Mouse (Mus musculus): ENCODE results near the gene Spryd4.
"Not testable (repeated sequence)": the region's sequence is repeated elsewhere in the genome, so short reads cannot be mapped to it uniquely, and the experiment has no call there.

Spryd4 gene

GRCm38 (mm10) chr10:128185277-128185940 is 26.2 kb downstream of the Spryd4 start:
- no peak for DNase-seq

DNA sequence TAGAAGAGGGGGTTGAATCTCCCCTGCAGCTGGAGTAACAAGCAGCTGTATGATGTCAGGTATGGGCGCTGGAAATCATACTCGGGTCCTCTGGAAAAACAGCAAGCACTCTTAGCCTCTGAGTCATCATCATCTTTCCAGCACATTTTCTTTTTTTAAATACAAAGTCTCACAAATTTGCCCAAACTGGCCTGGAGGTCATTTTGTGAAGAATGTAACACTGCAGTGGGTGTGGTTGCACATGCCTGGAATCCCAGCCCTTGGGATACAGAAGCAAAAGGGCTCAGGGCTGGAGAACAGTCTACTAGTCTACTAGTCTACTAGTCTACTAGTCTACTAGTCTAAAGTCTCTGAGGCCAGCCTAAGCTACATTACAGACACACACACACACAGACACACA is 27.3 kb downstream of the Spryd4 start:
- no peak for DNase-seq

DNA sequence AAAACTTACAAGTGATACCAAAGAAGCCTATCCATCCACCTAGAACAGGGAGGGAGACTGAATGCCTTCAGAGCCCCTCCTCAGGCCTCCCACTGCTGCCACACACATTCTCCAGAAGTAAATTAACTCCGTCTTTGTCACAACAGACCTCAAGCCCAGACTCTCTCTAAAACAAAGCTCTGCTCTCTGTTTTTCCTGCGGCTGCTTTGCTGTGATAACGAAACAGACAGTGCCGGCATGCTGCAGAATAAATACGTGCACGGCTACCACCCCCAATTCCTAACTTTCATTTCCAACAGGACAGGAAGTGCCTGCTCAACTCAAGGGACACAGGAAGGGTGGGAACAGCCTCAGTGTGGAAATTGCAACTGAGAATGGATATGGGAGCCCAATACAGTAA is 31.6 kb downstream of the Spryd4 start, which contains the start of gene Rbms2:
Gene Rbms2, minus strand, starts transcription at position 309 of the 400 bp plus-strand sequence.
- no peak for DNase-seq

- DNase-seq: no peak
Measured at GRCm38 (mm10) chr10:128177316-128177715, 34.3 kb downstream of the Spryd4 start.

- peak; percentile 55 for DNase-seq
Measured at GRCm38 (mm10) chr10:128175996-128176755, 35.4 kb downstream of the Spryd4 start.

- DNase-seq: no peak
Measured at GRCm38 (mm10) chr10:128175302-128175701, 36.3 kb downstream of the Spryd4 start.

DNA sequence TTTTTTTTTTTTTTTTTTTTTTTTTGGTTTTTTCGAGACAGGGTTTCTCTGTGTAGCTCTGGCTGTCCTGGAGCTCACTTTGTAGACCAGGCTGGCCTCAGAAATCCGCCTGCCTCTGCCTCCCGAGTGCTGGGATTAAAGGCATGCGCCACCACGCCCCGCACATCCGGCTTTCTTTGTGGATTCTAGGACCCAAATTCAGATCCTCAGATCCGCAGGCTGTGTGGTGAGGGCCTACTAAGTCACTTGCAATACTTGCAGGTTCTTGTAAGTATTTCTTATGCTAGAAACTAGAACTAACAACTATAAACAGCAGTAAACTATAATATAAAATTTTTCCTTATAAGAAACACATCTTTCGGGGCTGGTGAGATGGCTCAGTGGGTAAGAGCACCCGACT is 40.3 kb downstream of the Spryd4 start:
- not testable (repeated sequence) for DNase-seq

- DNase-seq: no peak
Measured at GRCm38 (mm10) chr10:128167091-128167490, 44.5 kb downstream of the Spryd4 start.

DNA sequence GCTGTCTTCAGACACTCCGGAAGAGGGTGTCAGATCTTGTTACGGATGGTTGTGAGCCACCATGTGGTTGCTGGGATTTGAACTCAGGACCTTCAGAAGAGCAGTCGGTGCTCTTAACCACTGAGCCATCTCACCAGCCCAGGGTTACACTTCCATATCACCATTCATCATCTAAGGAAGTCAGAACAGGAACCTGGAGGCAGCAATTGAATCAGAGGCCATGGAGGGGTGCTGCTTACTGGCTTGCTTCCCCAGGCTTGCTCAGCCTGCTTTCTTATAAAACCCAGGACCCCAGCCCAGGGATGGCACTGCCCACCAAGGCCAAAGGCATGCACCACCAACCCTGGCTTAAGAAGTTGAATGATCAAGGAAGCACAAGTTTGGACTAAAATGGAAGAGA is 45.9 kb downstream of the Spryd4 start:
- DNase-seq: not testable (repeated sequence)

All from thymus, postnatal 25 days (tissue).